Comparison of ENCODE assay signal across 23 mouse cellular contexts in the genomic region with DNA sequence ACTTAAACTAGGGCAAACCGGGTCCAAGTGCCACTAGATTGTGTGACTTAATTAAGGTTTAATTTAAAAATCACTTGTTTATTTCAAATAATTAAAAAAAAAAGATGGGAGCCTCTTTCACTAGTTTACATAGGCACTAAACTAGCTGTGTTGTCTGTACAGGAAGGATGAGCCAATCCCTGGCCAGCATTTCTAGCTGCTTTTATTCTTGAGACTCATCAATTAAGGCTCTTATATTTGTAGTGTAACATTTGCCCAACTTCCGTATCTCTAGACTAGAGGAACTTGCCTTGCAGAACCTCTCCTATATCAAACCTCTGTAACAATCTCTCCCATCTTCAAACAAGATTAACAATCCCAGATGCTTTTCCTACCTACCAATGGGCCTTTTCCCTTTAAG. TPM values are rescaled to one million over a fixed set of nuclear protein-coding genes. Genes with fewer than 3 reads are reported as not detected.
DNase-seq lines count a peak whose midpoint lies in the region; ATAC-seq and TF ChIP-seq lines count a peak whose summit lies in the region.
"Had no signal": no experiment of that assay in that cellular context is flagged by ENCODE, and none has a peak within 500 bp of the region (broad histone marks: within the 10 kb centered on the region; RNA-seq: fewer than 3 reads in every experiment).

No protein-coding gene starts in this region.

- H3K4me1 ChIP-seq in hindbrain, postnatal 0 days (ENCODE audit: insufficient read depth, low read length) = 0 out of 2 replicates have a peak, but pooled peaks cover 4% of the 10 kb centered on the region
- H3K4me1 ChIP-seq in hindbrain, embryonic 11.5 days (replicated peaks; ENCODE audit: control insufficient read depth, insufficient read depth, low read length) = no peaks in the 10 kb centered on the region
- H3K4me1 ChIP-seq in midbrain, embryonic 10.5 days = peaks cover 17% of the 10 kb centered on the region
- H3K4me1 ChIP-seq in midbrain, embryonic 16.5 days (ENCODE audit: control insufficient read depth, insufficient read depth, low read length) = peaks cover 12% of the 10 kb centered on the region
- peaks cover 18% of the 10 kb centered on the region for H3K4me1 ChIP-seq in forebrain, postnatal 0 days (ENCODE audit: insufficient read depth)
- H3K4me1 ChIP-seq in midbrain, postnatal 0 days (ENCODE audit: insufficient read depth, low read length) = no peaks in the 10 kb centered on the region
- H3K4me1 ChIP-seq: liver, embryonic 13.5 days had no signal

- H3K27ac ChIP-seq in hindbrain, postnatal 0 days = peak overlapping the region; percentile 59
- H3K27ac ChIP-seq in hindbrain, embryonic 11.5 days (ENCODE audit: low read depth, low read length) = no peak overlapping the region
- 0 out of 2 replicates have a peak overlapping the region, but pooled peaks have one; percentile 57 for H3K27ac ChIP-seq in midbrain, embryonic 10.5 days (replicated peaks)
- H3K27ac ChIP-seq in midbrain, embryonic 16.5 days (ENCODE audit: low read length) = no peak overlapping the region
- H3K27ac ChIP-seq in forebrain, postnatal 0 days (ENCODE audit: low read depth, low read length) = peak overlapping the region; percentile 57; the same call in 1 of the 2 replicates
- H3K27ac ChIP-seq in midbrain, postnatal 0 days (ENCODE audit: low read depth, low read length) = peak overlapping the region; percentile 34
- H3K27ac ChIP-seq: limb, embryonic 13.5 days; liver, embryonic 13.5 days had no signal

- H3K4me3 ChIP-seq in hindbrain, postnatal 0 days (ENCODE audit: low read length) = no peak overlapping the region
- H3K4me3 ChIP-seq in hindbrain, embryonic 11.5 days (ENCODE audit: low read depth, low read length) = no peak overlapping the region
- H3K4me3 ChIP-seq in midbrain, embryonic 10.5 days = no peak overlapping the region
- no peak overlapping the region for H3K4me3 ChIP-seq in midbrain, embryonic 16.5 days (ENCODE audit: low read depth, low read length)
- no peak overlapping the region for H3K4me3 ChIP-seq in forebrain, postnatal 0 days (ENCODE audit: low read depth, low read length)
- H3K4me3 ChIP-seq in midbrain, postnatal 0 days (ENCODE audit: low read depth, low read length) = no peak overlapping the region
- H3K4me3 ChIP-seq: heart, embryonic 13.5 days; limb, embryonic 13.5 days; liver, embryonic 13.5 days had no signal

- 55% methylated on average over 2 of the region's 2 CpGs for WGBS in hindbrain, postnatal 0 days
- WGBS in hindbrain, embryonic 11.5 days = 87% methylated on average over 2 of the region's 2 CpGs
- 70% methylated on average over 2 of the region's 2 CpGs for WGBS in midbrain, embryonic 10.5 days
- WGBS in midbrain, embryonic 16.5 days = 50% methylated on average over 2 of the region's 2 CpGs
- WGBS in forebrain, postnatal 0 days = 30% methylated on average over 2 of the region's 2 CpGs
- WGBS in midbrain, postnatal 0 days = 64% methylated on average over 2 of the region's 2 CpGs

- no peaks in the 10 kb centered on the region for H3K9me3 ChIP-seq in hindbrain, postnatal 0 days (ENCODE audit: low read length)
- no peaks in the 10 kb centered on the region for H3K9me3 ChIP-seq in hindbrain, embryonic 11.5 days (ENCODE audit: control insufficient read depth, low read length)
- no peaks in the 10 kb centered on the region for H3K9me3 ChIP-seq in midbrain, embryonic 10.5 days (replicated peaks)
- H3K9me3 ChIP-seq in midbrain, embryonic 16.5 days (replicated peaks; ENCODE audit: control insufficient read depth, low read length, poor library complexity, severe bottlenecking) = no peaks in the 10 kb centered on the region
- no peaks in the 10 kb centered on the region for H3K9me3 ChIP-seq in forebrain, postnatal 0 days (ENCODE audit: low read length)
- no peaks in the 10 kb centered on the region for H3K9me3 ChIP-seq in midbrain, postnatal 0 days (ENCODE audit: low read length)
- H3K9me3 ChIP-seq: heart, embryonic 13.5 days; limb, embryonic 13.5 days; liver, embryonic 13.5 days had no signal

- no peak overlapping the region for H3K4me2 ChIP-seq in hindbrain, postnatal 0 days (ENCODE audit: low read depth, low read length)
- no peak overlapping the region for H3K4me2 ChIP-seq in hindbrain, embryonic 11.5 days (replicated peaks; ENCODE audit: low read depth, low read length)
- no peak overlapping the region for H3K4me2 ChIP-seq in midbrain, embryonic 16.5 days (ENCODE audit: low read length)
- no peak overlapping the region for H3K4me2 ChIP-seq in forebrain, postnatal 0 days (ENCODE audit: low read depth)
- H3K4me2 ChIP-seq in midbrain, postnatal 0 days (ENCODE audit: low read depth, low read length, poor library complexity, severe bottlenecking) = no peak overlapping the region
- H3K4me2 ChIP-seq: heart, embryonic 13.5 days; limb, embryonic 13.5 days; liver, embryonic 13.5 days had no signal

- no peaks in the 10 kb centered on the region for H3K27me3 ChIP-seq in hindbrain, postnatal 0 days (ENCODE audit: insufficient read depth, low read length)
- H3K27me3 ChIP-seq in hindbrain, embryonic 11.5 days (ENCODE audit: control insufficient read depth, insufficient read depth, low read length) = no peaks in the 10 kb centered on the region
- H3K27me3 ChIP-seq in midbrain, embryonic 10.5 days (ENCODE audit: low read depth, poor library complexity, severe bottlenecking) = 0 out of 2 replicates have a peak, but pooled peaks cover 3% of the 10 kb centered on the region
- no peaks in the 10 kb centered on the region for H3K27me3 ChIP-seq in midbrain, embryonic 16.5 days (ENCODE audit: control insufficient read depth, insufficient read depth, low read depth, low read length)
- no peaks in the 10 kb centered on the region for H3K27me3 ChIP-seq in forebrain, postnatal 0 days (ENCODE audit: insufficient read depth, low read length)
- H3K27me3 ChIP-seq in midbrain, postnatal 0 days (ENCODE audit: insufficient read depth, low read length) = no peaks in the 10 kb centered on the region
- H3K27me3 ChIP-seq: heart, embryonic 13.5 days; limb, embryonic 13.5 days; liver, embryonic 13.5 days had no signal

- no peaks in the 10 kb centered on the region for H3K36me3 ChIP-seq in hindbrain, postnatal 0 days (ENCODE audit: insufficient read depth, low read length)
- no peaks in the 10 kb centered on the region for H3K36me3 ChIP-seq in hindbrain, embryonic 11.5 days (ENCODE audit: control insufficient read depth, insufficient read depth, low read length)
- no peaks in the 10 kb centered on the region for H3K36me3 ChIP-seq in midbrain, embryonic 10.5 days
- no peaks in the 10 kb centered on the region for H3K36me3 ChIP-seq in midbrain, embryonic 16.5 days (ENCODE audit: control insufficient read depth, insufficient read depth, low read length)
- H3K36me3 ChIP-seq in forebrain, postnatal 0 days (ENCODE audit: insufficient read depth) = no peaks in the 10 kb centered on the region
- H3K36me3 ChIP-seq in midbrain, postnatal 0 days (ENCODE audit: insufficient read depth, low read length) = no peaks in the 10 kb centered on the region
- H3K36me3 ChIP-seq: heart, embryonic 13.5 days; limb, embryonic 13.5 days; liver, embryonic 13.5 days had no signal

- TF ChIP-seq CTCF in hindbrain, postnatal 0 days (IDR thresholded peaks at IDR 0.05; ENCODE audit: low read depth) = no peak
- no peak for TF ChIP-seq CTCF in forebrain, postnatal 0 days (IDR thresholded peaks at IDR 0.05; ENCODE audit: low read depth)
- TF ChIP-seq CTCF in midbrain, postnatal 0 days (IDR thresholded peaks at IDR 0.05) = no peak

- no peak overlapping the region for H3K9ac ChIP-seq in hindbrain, postnatal 0 days (replicated peaks; ENCODE audit: low read length)
- no peak overlapping the region for H3K9ac ChIP-seq in hindbrain, embryonic 11.5 days (ENCODE audit: low read depth, low read length)
- no peak overlapping the region for H3K9ac ChIP-seq in midbrain, embryonic 16.5 days (ENCODE audit: low read depth, low read length)
- H3K9ac ChIP-seq in forebrain, postnatal 0 days = no peak overlapping the region; the same call in 1 of the 2 replicates
- no peak overlapping the region for H3K9ac ChIP-seq in midbrain, postnatal 0 days (replicated peaks; ENCODE audit: low read length, poor library complexity, severe bottlenecking)
- H3K9ac ChIP-seq: heart, embryonic 13.5 days; limb, embryonic 13.5 days; liver, embryonic 13.5 days had no signal

- DNase-seq in hindbrain, postnatal 0 days (ENCODE audit: low spot score) = no peak
- DNase-seq in hindbrain, embryonic 11.5 days (ENCODE audit: low spot score) = no peak
- no peak for DNase-seq in midbrain, embryonic 10.5 days (ENCODE audit: low spot score)
- no peak for DNase-seq in forebrain, postnatal 0 days
- no peak for DNase-seq in midbrain, postnatal 0 days (ENCODE audit: low spot score)
- DNase-seq: adrenal gland, postnatal 14 days; cerebellum, adult 8-10 months; cerebellum, postnatal 36 days; gastrocnemius, postnatal 14 days; heart, postnatal 36 days; kidney, adult 9 months; kidney, postnatal 14 days; layer of hippocampus, postnatal 36 days; liver, embryonic 13.5 days; retina, postnatal 1 day; thymus, postnatal 25 days had no signal

- ATAC-seq in hindbrain, postnatal 0 days = no peak
- ATAC-seq in hindbrain, embryonic 11.5 days (ENCODE audit: low FRiP score) = no peak
- ATAC-seq in midbrain, embryonic 16.5 days = no peak
- no peak for ATAC-seq in forebrain, postnatal 0 days
- ATAC-seq in midbrain, postnatal 0 days (ENCODE audit: low FRiP score) = no peak
- no peak for ATAC-seq in CD4-positive, CD25-positive, alpha-beta regulatory T cell, adult 4 months
- no peak for ATAC-seq in frontal cortex, adult (ENCODE audit: low TSS enrichment)
- ATAC-seq: intestine, embryonic 16.5 days had no signal

RNA-seq across cellular contexts. Expression of a gene that starts 47.3 kb away (rescaled TPM):
- total RNA-seq in hindbrain, postnatal 0 days (2014; rRNA removed) = 51.5 and 58.0 TPM in 2 replicates
- 5.4 and 6.0 TPM in 2 replicates for polyA plus RNA-seq in hindbrain, postnatal 0 days (2015; fragmentation: Nextera tagmentation; extraction: Ambion mirVana)
- polyA plus RNA-seq in hindbrain, embryonic 11.5 days (2014; fragmentation: Nextera tagmentation; extraction: Ambion mirVana) = 0.32 and 0.49 TPM in 2 replicates
- polyA plus RNA-seq in midbrain, embryonic 10.5 days (2016; fragmentation: Nextera tagmentation; extraction: Ambion mirVana) = 0.05 and 0.53 TPM in 2 replicates
- polyA plus RNA-seq in midbrain, embryonic 16.5 days (2015; fragmentation: Nextera tagmentation; extraction: Ambion mirVana) = 4.5 and 5.4 TPM in 2 replicates
- 45.7 and 51.9 TPM in 2 replicates for total RNA-seq in forebrain, postnatal 0 days (2014; rRNA removed)
- 4.1 and 6.2 TPM in 2 replicates for polyA plus RNA-seq in forebrain, postnatal 0 days (2015; fragmentation: Nextera tagmentation; extraction: Ambion mirVana)
- total RNA-seq in midbrain, postnatal 0 days (2014; rRNA removed) = 49.7 and 50.9 TPM in 2 replicates
- polyA plus RNA-seq in midbrain, postnatal 0 days (2015; fragmentation: Nextera tagmentation; extraction: Ambion mirVana) = 3.4 and 5.8 TPM in 2 replicates
- not detected for polyA plus RNA-seq in CD4-positive, CD25-positive, alpha-beta regulatory T cell, adult 4 months (2017; shearing (Covaris generic))
- polyA plus RNA-seq: heart, embryonic 13.5 days; spleen, adult 2 months had no signal

Comparison
In these comparisons a context has a peak if more than half of its experiments do, and no peak if none do; other contexts are left out.
1. H3K27ac ChIP-seq: peak in hindbrain, postnatal 0 days (single experiment), midbrain, embryonic 10.5 days (single experiment), forebrain, postnatal 0 days (single experiment) and midbrain, postnatal 0 days (single experiment); none in hindbrain, embryonic 11.5 days (single experiment) and midbrain, embryonic 16.5 days (single experiment).